Mouse (Mus musculus) erythroblast, embryonic 14.5 days (primary cell): ENCODE data around the gene Cpne1. TPM values are rescaled to one million over a fixed set of nuclear protein-coding genes. Genes with fewer than 3 reads are reported as not detected.

Source experiments
- H3K27me3 ChIP-seq: 2 replicates; pipeline ENCODE4 v1.6.1; 2012; ENCODE audit warnings: inconsistent platforms; ENCODE audit not compliant: control insufficient read depth
- H3K36me3 ChIP-seq: 2 replicates; pipeline ENCODE4 v1.6.1; 2012; ENCODE audit warnings: mild to moderate bottlenecking, inconsistent platforms; ENCODE audit not compliant: control insufficient read depth
- H3K4me1 ChIP-seq: 2 replicates; pipeline ENCODE4 v1.6.1; 2012; ENCODE audit warnings: inconsistent platforms; ENCODE audit not compliant: control insufficient read depth
- H3K4me3 ChIP-seq: replicated peaks from 2 replicates; pipeline ENCODE3; 2012; ENCODE audit warnings: moderate library complexity, mild to moderate bottlenecking, inconsistent platforms
- H3K9me3 ChIP-seq: 2 replicates; pipeline ENCODE4 v1.6.1; 2012; ENCODE audit warnings: low read length, inconsistent platforms, mixed read lengths; ENCODE audit not compliant: control insufficient read depth
- GATA1 ChIP-seq: IDR thresholded peaks from 2 replicates; pipeline ENCODE4 v1.6.1; 2012; ENCODE audit warnings: low read length, inconsistent platforms, mixed read lengths
- TAL1 ChIP-seq: IDR thresholded peaks from 3 replicates; pipeline ENCODE4 v1.6.1; 2012; ENCODE audit warnings: low read length, inconsistent platforms, mixed read lengths
- polyA plus RNA-seq: library from polyadenylated mRNA; stranded (reverse); fragments of >175 nt; gene quantifications from 2 replicates; pipeline ENCODE4 v1.2.3, GENCODE M21; 2012

Cpne1 gene
- polyA plus RNA-seq, 1 experiment: 1.1 TPM

GRCm38 (mm10) chr2:156067916-156068315 is 43.8 kb downstream of the Cpne1 start:
- no peak overlapping the region for H3K4me3 ChIP-seq
- H3K36me3 ChIP-seq: peaks cover 34% of the 10 kb centered on the region
- no peaks in the 10 kb centered on the region; the same call in 1 of the 2 replicates for H3K27me3 ChIP-seq
- peaks cover 21% of the 10 kb centered on the region for H3K4me1 ChIP-seq
- TF ChIP-seq TAL1 (no peak), GATA1 (no peak)
- H3K9me3 ChIP-seq: no peaks in the 10 kb centered on the region

DNA sequence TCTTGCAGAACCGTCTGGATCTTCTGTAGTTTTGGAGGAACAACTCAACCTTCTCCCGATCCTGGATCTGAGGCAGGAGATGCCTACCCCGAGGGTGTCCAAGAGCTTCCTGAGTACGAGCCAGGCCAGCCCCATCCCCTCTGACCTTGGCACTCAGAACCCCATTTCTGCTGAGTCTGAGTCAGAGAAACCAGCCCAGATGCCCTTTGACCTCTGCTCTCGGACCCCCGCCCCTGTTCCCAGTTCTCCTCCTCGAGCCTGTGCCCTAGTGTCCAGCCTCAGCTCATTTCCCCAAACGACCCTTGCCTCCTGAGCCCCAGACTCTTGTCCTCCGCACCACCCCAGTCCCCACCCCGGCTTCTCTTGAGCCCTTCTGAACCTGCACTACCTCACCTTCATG is 45.6 kb downstream of the Cpne1 start:
- Histone ChIP-seq H3K36me3 (peaks cover 20% of the 10 kb centered on the region), H3K4me1 (peaks cover 21% of the 10 kb centered on the region), H3K27me3 (no peaks in the 10 kb centered on the region; the same call in 1 of the 2 replicates), H3K9me3 (no peaks in the 10 kb centered on the region), H3K4me3 (peak overlapping the region; percentile 81)
- TF ChIP-seq TAL1 (no peak), GATA1 (no peak)

DNA sequence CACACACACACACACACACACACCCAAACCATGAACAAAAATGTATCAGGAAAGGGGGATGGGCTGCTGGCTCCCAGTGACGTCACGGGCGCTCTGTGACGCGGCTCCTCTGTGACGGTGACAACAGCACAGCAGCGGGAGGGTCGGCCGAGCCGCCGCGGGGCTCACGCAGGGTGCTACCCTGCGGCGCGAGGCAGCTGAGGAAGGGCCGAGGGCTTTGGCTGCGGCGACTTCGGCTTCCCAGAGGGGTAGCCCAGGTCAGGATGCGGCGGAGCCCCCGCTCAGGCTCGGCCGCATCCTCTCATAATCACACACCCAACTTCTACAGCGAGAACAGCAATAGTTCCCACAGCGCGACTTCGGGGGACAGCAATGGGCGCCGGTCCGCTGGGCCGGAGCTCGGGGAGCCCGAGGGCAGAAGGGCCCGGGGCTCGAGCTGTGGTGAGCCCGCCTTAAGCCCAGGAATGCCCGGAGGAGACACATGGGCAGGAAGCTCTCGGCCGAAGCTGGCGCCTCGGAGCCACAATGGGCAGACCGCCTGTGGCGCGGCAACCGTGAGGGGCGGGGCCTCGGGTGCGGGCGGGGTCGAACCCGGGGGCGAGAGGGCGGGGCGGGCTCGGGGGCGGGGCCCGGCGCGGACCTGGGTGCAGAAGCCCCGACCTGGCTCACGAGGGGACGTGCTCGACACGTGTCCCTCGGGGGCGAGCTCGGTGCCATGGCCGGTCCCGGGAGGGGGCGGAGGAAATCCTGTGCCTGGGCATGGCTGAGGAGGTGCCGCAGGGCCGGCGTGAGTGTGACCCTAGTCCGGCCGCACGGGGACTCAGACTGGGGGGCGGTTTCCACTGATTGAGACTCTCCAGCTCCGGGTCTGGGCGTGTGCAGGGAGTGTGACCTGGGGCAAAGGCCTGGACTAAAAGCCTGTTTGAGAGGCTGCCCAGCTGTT is 46.4 kb downstream of the Cpne1 start, which contains the start of gene Spag4:
Gene Spag4 (plus strand): TSS at position 77 of the 943 bp plus-strand sequence.
- H3K9me3 ChIP-seq: no peaks in the 10 kb centered on the region
- H3K4me3 ChIP-seq: peak within 1 kb of the TSS; percentile 81
- TF ChIP-seq GATA1: no peak
- no peak for TF ChIP-seq TAL1
- H3K27me3 ChIP-seq: no peaks in the 10 kb centered on the region; the same call in 1 of the 2 replicates
- peaks cover 21% of the 10 kb centered on the region for H3K4me1 ChIP-seq
- H3K36me3 ChIP-seq: peaks cover 18% of the 10 kb centered on the region

DNA sequence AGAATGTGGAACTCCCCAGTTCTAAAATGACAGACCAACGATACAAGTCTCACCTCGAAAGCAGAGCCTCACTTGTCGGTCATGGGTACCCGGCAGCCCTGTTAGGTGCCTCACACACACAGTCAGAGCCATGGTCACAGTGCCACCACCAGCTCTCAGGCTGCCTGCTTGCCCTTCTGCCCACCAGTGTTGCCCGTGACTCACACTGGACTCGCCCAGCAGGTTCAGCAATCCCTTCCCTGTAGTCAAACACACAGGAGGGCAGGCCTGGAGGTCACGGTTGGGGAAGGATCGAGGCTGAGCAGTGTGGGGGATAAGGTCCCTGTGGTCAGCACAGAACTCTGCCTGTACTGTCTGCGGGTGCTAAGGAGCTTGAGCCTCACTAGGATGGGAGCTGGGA is 58.9 kb downstream of the Cpne1 start, which contains the start of gene Fer1l4:
Gene Fer1l4 (minus strand): TSS at position 132 of the 400 bp plus-strand sequence.
- no peaks in the 10 kb centered on the region for H3K9me3 ChIP-seq
- TF ChIP-seq TAL1 (no peak), GATA1 (no peak)
- H3K36me3 ChIP-seq: no peaks in the 10 kb centered on the region
- peaks cover 47% of the 10 kb centered on the region for H3K27me3 ChIP-seq
- H3K4me3 ChIP-seq: no peak within 1 kb of the TSS
- peaks cover 3% of the 10 kb centered on the region for H3K4me1 ChIP-seq

- H3K9me3 ChIP-seq: no peaks in the 10 kb centered on the region
- H3K27me3 ChIP-seq: peaks cover 48% of the 10 kb centered on the region
- no peaks in the 10 kb centered on the region for H3K36me3 ChIP-seq
- H3K4me1 ChIP-seq: peaks cover 5% of the 10 kb centered on the region
- TF ChIP-seq GATA1 (no peak), TAL1 (no peak)
- H3K4me3 ChIP-seq: no peak overlapping the region
Observed at GRCm38 (mm10) chr2:156047929-156048328, 63.8 kb downstream of the Cpne1 start.

- TF ChIP-seq GATA1: no peak
- no peak for TF ChIP-seq TAL1
- H3K4me1 ChIP-seq: peaks cover 3% of the 10 kb centered on the region
- peaks cover 15% of the 10 kb centered on the region for H3K27me3 ChIP-seq
- no peak overlapping the region for H3K4me3 ChIP-seq
- no peaks in the 10 kb centered on the region for H3K36me3 ChIP-seq
- no peaks in the 10 kb centered on the region for H3K9me3 ChIP-seq
Observed at GRCm38 (mm10) chr2:156042903-156043302, 68.9 kb downstream of the Cpne1 start.

- Histone ChIP-seq H3K4me3 (no peak overlapping the region), H3K27me3 (no peaks in the 10 kb centered on the region), H3K36me3 (no peaks in the 10 kb centered on the region), H3K9me3 (no peaks in the 10 kb centered on the region), H3K4me1 (no peaks in the 10 kb centered on the region)
- no peak for TF ChIP-seq TAL1
- no peak for TF ChIP-seq GATA1
Observed at GRCm38 (mm10) chr2:156039390-156039789, 72.4 kb downstream of the Cpne1 start.

- H3K4me3 ChIP-seq: no peak overlapping the region
- no peaks in the 10 kb centered on the region for H3K27me3 ChIP-seq
- no peaks in the 10 kb centered on the region for H3K36me3 ChIP-seq
- peaks cover 42% of the 10 kb centered on the region for H3K4me1 ChIP-seq
- TF ChIP-seq TAL1 (no peak), GATA1 (no peak)
- no peaks in the 10 kb centered on the region for H3K9me3 ChIP-seq
Observed at GRCm38 (mm10) chr2:156025482-156025881, 86.3 kb downstream of the Cpne1 start.

Other genes starting within 250 kb of the Cpne1 start
- gene Uqcc1, start 181.7 kb downstream of the Cpne1 start, polyA plus RNA-seq: 0.09 and 0.47 TPM in 2 replicates
- not detected in 2 replicates for gene Gm15557, start 171.2 kb downstream of the Cpne1 start, polyA plus RNA-seq
- 0.04 TPM in 1 of 2 replicates, not detected in the other for gene Gdf5, start 166.6 kb downstream of the Cpne1 start, polyA plus RNA-seq
- gene Cep250, start 155.5 kb downstream of the Cpne1 start, polyA plus RNA-seq: 3.7 and 3.8 TPM in 2 replicates
- gene 6430550D23Rik, start 104.0 kb downstream of the Cpne1 start, polyA plus RNA-seq: 0.03 and 0.04 TPM in 2 replicates
- 7.3 and 7.5 TPM in 2 replicates for gene Ergic3, start 103.9 kb downstream of the Cpne1 start, polyA plus RNA-seq
- gene Fer1l4, start 59.0 kb downstream of the Cpne1 start, polyA plus RNA-seq: not detected in 2 replicates
- gene Spag4, start 46.8 kb downstream of the Cpne1 start, polyA plus RNA-seq: 0.08 and 0.09 TPM in 2 replicates
- 0.28 and 0.31 TPM in 2 replicates for gene Rbm12, start within 50 bp of the Cpne1 start, polyA plus RNA-seq
- 0.01 TPM in 1 of 2 replicates, not detected in the other for gene Gm28036, start 15.1 kb upstream of the Cpne1 start, polyA plus RNA-seq
- gene Romo1, start 32.1 kb upstream of the Cpne1 start, polyA plus RNA-seq: 41.6 and 50.1 TPM in 2 replicates
- gene Nfs1, start 32.2 kb upstream of the Cpne1 start, polyA plus RNA-seq: 3.2 and 3.4 TPM in 2 replicates
- 37.5 TPM in 2 replicates for gene Rbm39, start 68.3 kb upstream of the Cpne1 start, polyA plus RNA-seq
- 1.2 and 1.5 TPM in 2 replicates for gene Phf20, start 84.5 kb upstream of the Cpne1 start, polyA plus RNA-seq
- not detected in 2 replicates for gene Cnbd2, start 200.3 kb upstream of the Cpne1 start, polyA plus RNA-seq
- gene Scand1, start 200.7 kb upstream of the Cpne1 start, polyA plus RNA-seq: 85.2 and 101 TPM in 2 replicates